Mouse (Mus musculus): ENCODE results near the gene 1700086D15Rik. TPM values are rescaled to one million over a fixed set of nuclear protein-coding genes. Genes with fewer than 3 reads are reported as not detected.
A peak's percentile ranks its signal among the peaks of the same experiment; 100 is the strongest.

Gene 1700086D15Rik
- total RNA-seq (2021), result under 1 TPM; 0.28 to 0.47 TPM
- long read RNA-seq, experiment 1, result 0 reads
- long read RNA-seq, experiment 2, result 0 reads

GRCm38 (mm10) chr11:65159791-65160190, at the start of gene 1700086D15Rik:
Gene 1700086D15Rik (minus strand): TSS chr11:65159891.
- no peak for DNase-seq

GRCm38 (mm10) chr11:65209441-65209840, 49.8 kb upstream of the 1700086D15Rik start:
- DNase-seq, result no peak

GRCm38 (mm10) chr11:65205306-65205705, 45.6 kb upstream of the 1700086D15Rik start:
- no peak for DNase-seq

GRCm38 (mm10) chr11:65204651-65205050, 45.0 kb upstream of the 1700086D15Rik start:
- no peak for DNase-seq

- DNase-seq, result no peak
Measured at GRCm38 (mm10) chr11:65203020-65203419, 43.3 kb upstream of the 1700086D15Rik start.

GRCm38 (mm10) chr11:65202236-65202635, 42.5 kb upstream of the 1700086D15Rik start:
- no peak for DNase-seq

- no peak for DNase-seq
Measured at GRCm38 (mm10) chr11:65198026-65198425, 38.3 kb upstream of the 1700086D15Rik start.

GRCm38 (mm10) chr11:65197280-65197679, 37.6 kb upstream of the 1700086D15Rik start:
- DNase-seq, result peak; percentile 64

GRCm38 (mm10) chr11:65186974-65187373, 27.3 kb upstream of the 1700086D15Rik start:
- no peak for DNase-seq

- DNase-seq, result no peak
Measured at GRCm38 (mm10) chr11:65185114-65185513, 25.4 kb upstream of the 1700086D15Rik start.

GRCm38 (mm10) chr11:65170121-65170750, 10.5 kb upstream of the 1700086D15Rik start:
- DNase-seq, result no peak

- DNase-seq, result peak; percentile 74
Measured at GRCm38 (mm10) chr11:65162767-65163120, 3.1 kb upstream of the 1700086D15Rik start, which contains the start of gene Arhgap44. Gene Arhgap44 (minus strand): TSS chr11:65162961.

- no peak for DNase-seq
Measured at GRCm38 (mm10) chr11:65161881-65162766, 2.4 kb upstream of the 1700086D15Rik start.

- DNase-seq, result no peak
Measured at GRCm38 (mm10) chr11:65160991-65161880, 1.5 kb upstream of the 1700086D15Rik start.

GRCm38 (mm10) chr11:65158658-65158990, 1.1 kb downstream of the 1700086D15Rik start:
- DNase-seq, result no peak

GRCm38 (mm10) chr11:65157966-65158657, 1.6 kb downstream of the 1700086D15Rik start:
- no peak for DNase-seq

GRCm38 (mm10) chr11:65153006-65153405, 6.7 kb downstream of the 1700086D15Rik start:
- DNase-seq, result no peak

GRCm38 (mm10) chr11:65148441-65148840, 11.2 kb downstream of the 1700086D15Rik start:
- DNase-seq, result no peak

GRCm38 (mm10) chr11:65142838-65143417, 16.8 kb downstream of the 1700086D15Rik start:
- DNase-seq, result no peak

GRCm38 (mm10) chr11:65139030-65139429, 20.7 kb downstream of the 1700086D15Rik start:
- DNase-seq, result no peak

GRCm38 (mm10) chr11:65137145-65137652, 22.5 kb downstream of the 1700086D15Rik start:
- no peak for DNase-seq
